Mouse (Mus musculus) megakaryocyte-erythroid progenitor cell, adult 5-6 weeks (primary cell): ENCODE results near the gene Entpd8. TPM values are rescaled to one million over a fixed set of nuclear protein-coding genes. Genes with fewer than 3 reads are reported as not detected.
A peak's percentile ranks its signal among the peaks of the same experiment; 100 is the strongest.

ENCODE experiments used
- ATAC-seq: replicated peaks from 2 replicates; pipeline ENCODE4 v1.8.0; 2016; ENCODE audit warnings: mild to moderate bottlenecking, inconsistent platforms; ENCODE audit not compliant: severe bottlenecking, poor library complexity, low FRiP score, low TSS enrichment
- total RNA-seq, 2 experiments: library from RNA; stranded (forward) in 1 of 2; stranded (reverse) in 1 of 2; fragments of 200-1000, 215-1000 nt in 1 of 2; fragments of >200 nt in 1 of 2; fragmentation: Nextera tagmentation in 1 of 2; gene quantifications; 2 replicates each; pipeline ENCODE4 v1.2.3; 2014 to 2017

Gene Entpd8
- total RNA-seq (2014; fragmentation: Nextera tagmentation) (not detected in 2 replicates), total RNA-seq (2017) (not detected in 2 replicates)

GRCm38 (mm10) chr2:25080076-25080475 lies at the start of gene Entpd8:
Gene Entpd8 (plus strand): TSS chr2:25080304.
- ATAC-seq: no peak

DNA sequence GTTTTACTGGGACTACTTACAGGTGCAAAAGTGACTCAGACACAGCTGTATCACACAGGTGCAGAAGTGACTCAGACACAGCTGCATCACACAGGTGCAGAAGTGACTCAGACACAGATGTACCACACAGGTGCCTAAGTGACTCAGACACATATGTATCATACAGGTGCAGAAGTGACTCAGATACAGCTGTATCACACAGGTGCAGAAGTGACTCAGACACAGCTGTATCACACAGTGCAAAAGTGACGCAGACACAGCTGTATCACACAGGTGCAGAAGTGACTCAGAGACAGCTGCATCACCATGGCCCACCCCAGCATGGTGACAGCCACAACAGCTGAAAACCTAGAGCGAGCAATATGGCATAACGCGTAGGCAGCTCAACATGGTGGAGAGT lies 45.1 kb upstream of the Entpd8 start:
- no peak for ATAC-seq

GRCm38 (mm10) chr2:25040089-25040488 lies 40.0 kb upstream of the Entpd8 start:
- no peak for ATAC-seq

- ATAC-seq: no peak
These were observed 29.2 kb upstream of the Entpd8 start for GRCm38 (mm10) chr2:25050921-25051320.

- no peak for ATAC-seq
These were observed 28.7 kb upstream of the Entpd8 start for GRCm38 (mm10) chr2:25051450-25051849.

DNA sequence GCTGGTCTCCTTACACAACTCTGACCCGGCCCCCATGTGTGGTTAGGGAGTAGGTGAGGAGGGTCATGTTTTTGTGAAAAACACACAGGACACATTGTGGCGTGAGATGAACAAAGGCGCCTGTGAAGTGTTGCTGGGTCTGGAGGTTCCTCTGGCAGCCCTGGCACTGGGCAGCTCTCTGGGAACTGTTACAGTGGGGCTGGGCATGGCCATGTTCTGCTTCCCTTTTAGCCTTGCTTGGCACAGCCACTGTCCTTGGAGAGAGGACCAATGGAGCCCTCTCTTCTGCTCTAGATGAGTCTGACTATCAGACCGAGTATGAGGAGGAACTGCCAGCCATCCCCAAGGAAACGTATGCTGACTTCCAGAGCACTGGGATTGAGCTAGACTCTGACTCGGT lies 27.0 kb upstream of the Entpd8 start:
- ATAC-seq: no peak

- peak; percentile 77 for ATAC-seq
These were observed 25.7 kb upstream of the Entpd8 start, which contains the start of gene Nsmf for GRCm38 (mm10) chr2:25054221-25055067. Gene Nsmf (plus strand): TSS chr2:25054355.

DNA sequence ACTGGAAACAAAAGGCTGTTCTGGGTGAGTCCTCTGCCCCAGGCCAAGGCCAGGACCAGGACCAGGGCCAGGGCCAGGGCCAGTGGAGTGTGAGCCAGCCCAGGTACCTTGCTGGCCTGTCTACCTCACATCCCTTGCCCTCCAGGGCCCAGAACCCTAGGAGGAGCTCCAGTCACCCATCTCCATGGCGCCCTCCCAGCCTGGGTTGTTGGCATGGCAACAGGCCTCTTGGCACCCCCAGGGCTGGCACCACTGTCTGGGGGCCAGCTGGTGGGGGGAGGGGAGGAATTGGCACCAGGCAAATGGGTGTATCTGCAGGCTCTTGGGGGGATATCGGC lies 25.1 kb upstream of the Entpd8 start:
- ATAC-seq: no peak

DNA sequence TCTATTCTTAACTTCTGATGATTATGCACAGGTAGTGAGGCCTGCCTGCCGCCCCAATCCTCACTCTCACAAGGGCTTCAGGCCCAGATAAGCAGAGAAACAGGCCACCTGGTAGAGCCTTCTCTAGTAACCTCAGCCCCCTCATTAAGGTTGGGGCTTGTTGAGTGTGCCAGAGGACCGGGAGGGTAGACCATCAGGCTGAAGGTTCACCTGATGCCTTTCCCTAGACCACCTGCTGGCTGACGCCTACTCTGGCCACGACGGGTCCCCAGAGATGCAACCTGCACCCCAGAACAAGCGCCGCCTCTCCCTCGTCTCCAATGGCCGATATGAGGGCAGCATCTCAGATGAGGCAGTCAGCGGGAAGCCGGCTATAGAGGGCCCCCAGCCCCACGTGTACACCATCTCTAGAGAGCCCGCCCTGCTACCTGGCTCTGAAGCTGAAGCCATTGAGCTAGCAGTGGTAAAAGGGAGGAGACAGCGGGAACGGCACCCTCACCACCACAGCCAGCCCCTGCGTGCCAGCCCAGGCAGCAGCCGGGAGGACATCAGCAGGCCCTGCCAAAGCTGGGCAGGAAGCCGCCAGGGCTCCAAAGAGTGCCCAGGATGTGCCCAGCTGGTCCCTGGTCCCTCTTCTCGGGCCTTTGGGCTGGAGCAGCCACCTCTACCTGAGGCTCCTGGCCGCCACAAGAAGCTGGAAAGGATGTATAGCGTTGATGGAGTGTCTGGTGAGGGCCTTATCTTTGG lies 24.5 kb upstream of the Entpd8 start:
- ATAC-seq: no peak

DNA sequence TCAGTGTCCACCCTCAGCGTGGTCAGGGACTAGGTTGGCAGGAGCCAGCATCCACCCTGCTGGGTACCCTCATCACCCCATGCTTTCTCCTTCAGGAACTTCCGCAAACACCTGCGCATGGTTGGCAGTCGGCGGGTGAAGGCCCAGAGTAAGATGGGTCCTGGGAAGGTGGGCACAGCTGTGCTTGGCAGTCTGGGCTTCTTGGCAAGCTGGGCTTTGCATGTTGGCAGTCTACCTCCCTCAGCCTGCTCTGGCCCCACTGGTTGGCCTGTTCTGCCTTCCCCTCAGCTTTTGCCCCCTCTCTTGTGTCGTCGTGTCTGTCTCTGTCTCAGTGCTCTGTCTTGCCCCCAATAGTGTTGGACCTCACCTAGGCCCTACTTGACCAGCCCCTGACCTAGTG lies 21.2 kb upstream of the Entpd8 start:
- no peak for ATAC-seq

- no peak for ATAC-seq
These were observed 16.6 kb upstream of the Entpd8 start for GRCm38 (mm10) chr2:25063523-25063922.

GRCm38 (mm10) chr2:25064285-25064684 lies 15.8 kb upstream of the Entpd8 start:
- ATAC-seq: no peak

GRCm38 (mm10) chr2:25065537-25065936 lies 14.6 kb upstream of the Entpd8 start:
- ATAC-seq: 0 out of 2 replicates have a peak, but pooled peaks have one; percentile 16

- ATAC-seq: no peak
These were observed 13.6 kb upstream of the Entpd8 start for GRCm38 (mm10) chr2:25066552-25066951.

DNA sequence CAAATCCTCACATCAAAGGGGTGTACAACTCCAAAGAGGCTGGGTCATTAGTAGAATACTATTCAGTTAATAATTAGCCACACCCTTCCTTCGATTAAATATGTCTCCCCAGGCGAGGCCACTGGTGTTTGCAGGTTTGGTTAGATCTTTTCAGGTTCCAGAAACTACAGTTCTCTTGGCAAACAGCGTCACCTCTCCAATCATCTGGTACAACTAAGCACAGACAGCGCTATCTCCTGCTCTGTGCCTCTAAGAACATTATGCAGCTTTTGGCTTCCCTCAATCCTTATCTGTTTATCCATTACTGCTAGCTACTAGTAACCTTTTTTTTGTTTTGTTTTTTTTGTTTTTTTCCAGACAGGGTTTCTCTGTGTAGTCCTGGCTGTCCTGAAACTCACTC lies 10.6 kb upstream of the Entpd8 start:
- ATAC-seq: peak; percentile 56; the same call in 1 of the 2 replicates

DNA sequence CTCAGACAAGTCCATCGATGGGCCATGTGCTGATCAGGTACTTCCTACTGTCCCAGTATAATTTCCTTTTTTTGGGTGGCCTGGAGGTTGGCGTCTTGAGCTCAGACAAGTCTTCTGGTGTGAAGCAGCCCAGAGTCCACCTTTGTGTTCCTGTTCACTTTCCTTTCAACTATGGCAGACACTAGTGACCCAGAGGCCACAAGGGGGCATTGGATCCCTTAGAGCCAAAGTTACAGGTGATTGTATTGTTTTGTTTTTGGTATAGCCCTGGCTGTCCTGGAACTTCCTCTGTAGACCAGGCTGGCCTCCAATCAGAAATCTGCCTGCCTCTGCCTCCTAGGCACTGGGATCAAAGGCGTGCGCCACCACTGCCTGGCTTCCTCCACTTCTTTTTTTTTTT lies 7.7 kb upstream of the Entpd8 start:
- ATAC-seq: no peak

- ATAC-seq: no peak
These were observed 4.6 kb upstream of the Entpd8 start for GRCm38 (mm10) chr2:25075506-25075905.

GRCm38 (mm10) chr2:25078967-25079366 lies 1.1 kb upstream of the Entpd8 start:
- ATAC-seq: no peak

DNA sequence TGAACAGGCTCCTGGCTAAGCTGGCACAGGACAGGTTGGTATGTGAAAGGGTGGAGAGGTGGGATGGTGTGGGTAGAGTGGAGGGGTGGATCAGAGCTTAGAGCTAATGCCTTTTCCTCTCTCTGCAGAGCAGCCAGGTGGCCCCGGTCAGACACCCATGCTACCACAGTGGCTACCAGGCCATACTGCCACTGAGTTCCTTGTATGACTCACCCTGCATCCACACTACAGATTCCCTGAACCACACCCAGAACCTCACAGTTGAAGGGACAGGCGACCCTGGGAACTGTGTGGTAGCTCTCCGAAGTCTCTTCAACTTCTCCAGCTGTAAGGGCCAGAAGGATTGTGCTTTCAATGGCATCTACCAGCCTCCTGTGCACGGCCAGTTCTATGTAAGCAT lies 3.6 kb downstream of the Entpd8 start:
- no peak for ATAC-seq

- ATAC-seq: no peak
These were observed 5.5 kb downstream of the Entpd8 start for GRCm38 (mm10) chr2:25085571-25085970.

DNA sequence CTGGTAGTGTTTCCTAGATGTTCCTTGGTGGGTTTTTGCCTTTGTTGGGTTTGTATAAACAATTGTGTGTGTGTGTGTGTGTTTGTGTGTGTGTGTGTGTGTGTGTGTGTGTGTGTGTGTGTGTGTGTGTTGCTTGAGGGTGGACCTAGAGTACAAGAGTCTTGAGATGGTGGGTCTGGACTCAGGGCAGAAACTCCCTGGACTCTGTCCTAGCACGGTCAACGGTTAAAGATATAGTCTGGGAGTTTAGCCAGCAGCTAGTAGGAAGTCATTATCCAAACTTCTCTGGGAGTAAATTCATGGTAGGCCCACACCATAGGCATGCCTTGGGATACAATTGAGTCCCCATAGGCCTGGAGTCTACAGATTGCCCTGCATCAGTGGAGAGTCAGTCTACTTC lies 7.7 kb downstream of the Entpd8 start:
- no peak for ATAC-seq
